Mouse (Mus musculus) CD4-positive naive resting alpha-beta T cell, adult 57 days (primary cell): ENCODE data around the gene Hsd17b3. TPM values are rescaled to one million over a fixed set of nuclear protein-coding genes. Genes with fewer than 3 reads are reported as not detected.

ENCODE experiments used
- total RNA-seq: library from RNA; stranded (reverse); gene quantifications from one replicate; pipeline ENCODE4 v1.2.4, GENCODE M21; 2023

Hsd17b3 gene
- not detected for total RNA-seq

DNA sequence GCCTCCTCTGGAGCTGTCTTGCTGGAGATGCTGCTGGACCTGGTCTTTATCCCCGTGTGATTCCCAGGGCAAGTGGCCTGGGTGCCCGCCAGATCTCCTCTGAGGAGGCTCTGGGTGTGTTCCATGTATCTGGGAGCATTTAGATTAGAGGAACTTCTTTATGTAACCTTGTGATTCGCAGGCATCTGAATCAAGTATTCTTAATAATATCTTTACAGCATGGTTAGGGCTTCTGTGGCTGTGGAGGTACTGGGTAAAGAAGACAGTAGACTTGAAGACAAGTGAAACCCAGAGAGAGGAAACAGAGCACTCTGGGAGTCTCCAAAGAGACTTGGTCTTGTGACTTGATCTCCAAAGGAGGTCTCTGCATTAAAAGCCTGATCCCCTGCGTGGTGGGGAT is at the start of gene Hsd17b3:
TSS of gene Hsd17b3 (minus strand) at position 101 of the 400 bp plus-strand sequence.

DNA sequence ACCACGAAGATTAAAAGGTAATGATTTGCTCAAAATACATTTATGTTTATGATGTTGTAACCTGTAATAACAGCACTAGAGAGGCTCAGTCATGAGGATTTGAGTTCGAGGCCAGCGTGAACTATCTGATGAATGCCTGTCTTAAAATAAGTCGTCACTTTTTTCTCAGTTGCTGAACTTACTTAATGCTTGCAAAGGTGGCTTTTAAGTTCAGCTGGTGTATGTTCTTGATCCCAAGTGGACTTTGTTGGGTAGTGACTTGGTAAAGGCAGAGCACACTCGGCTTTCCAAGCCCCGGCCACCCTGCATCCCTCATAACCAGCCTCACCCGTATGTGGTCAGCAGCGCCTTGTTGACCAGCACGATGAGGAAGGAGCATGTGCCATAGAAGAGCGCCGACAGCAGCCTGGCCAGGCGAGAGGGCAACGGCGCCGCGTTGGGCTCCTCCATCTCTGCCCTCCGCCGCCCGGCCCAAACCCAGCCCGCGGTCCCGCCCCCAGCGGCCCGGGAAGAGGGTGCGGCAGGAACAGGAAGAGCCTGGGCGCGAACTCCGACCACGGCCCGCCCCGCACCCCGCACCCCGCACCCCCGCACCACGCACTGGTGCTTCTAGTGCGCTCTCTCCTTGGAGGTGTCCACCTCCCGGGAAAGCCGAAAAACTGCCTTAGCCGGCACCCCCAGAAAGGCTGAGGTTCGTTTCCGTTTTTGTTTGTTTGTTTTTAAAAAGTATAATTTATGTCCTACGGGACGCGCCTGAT is 40.0 kb upstream of the Hsd17b3 start, which contains the start of gene Slc35d2:
TSS of gene Slc35d2 (minus strand) at position 511 of the 758 bp plus-strand sequence.

Other genes with a start within 250 kb of the Hsd17b3 start
- gene Slc35d2, start 40.1 kb upstream of the Hsd17b3 start, total RNA-seq: 18.2 TPM
- 9.3 TPM for gene Zfp367, start 64.0 kb upstream of the Hsd17b3 start, total RNA-seq
- gene Habp4, start 72.6 kb upstream of the Hsd17b3 start, total RNA-seq: 19.3 TPM
- 24.0 TPM for gene Cdc14b, start 186.1 kb upstream of the Hsd17b3 start, total RNA-seq
- 57.7 TPM for gene Aaed1, start 223.5 kb upstream of the Hsd17b3 start, total RNA-seq